Comparison of ENCODE assay signal across 10 mouse cellular contexts in genomic region chr10:62104835-62105576, GRCm38 (mm10). TPM values are rescaled to one million over a fixed set of nuclear protein-coding genes. Genes with fewer than 3 reads are reported as not detected.
DNase-seq lines count a peak whose midpoint lies in the region; ATAC-seq and TF ChIP-seq lines count a peak whose summit lies in the region.
"Had no signal": no experiment of that assay in that cellular context is flagged by ENCODE, and none has a peak within 500 bp of the region (broad histone marks: within the 10 kb centered on the region; RNA-seq: fewer than 3 reads in every experiment).

No protein-coding gene starts in this region.

- ATAC-seq in hindbrain, embryonic 13.5 days (ENCODE audit: low FRiP score) = no peak
- no peak for ATAC-seq in neural tube, embryonic 11.5 days (ENCODE audit: insufficient read depth, low FRiP score, low TSS enrichment)

- WGBS in hindbrain, embryonic 10.5 days = 31% methylated on average over 7 of the region's 7 CpGs
- WGBS in hindbrain, embryonic 13.5 days = 29% methylated on average over 7 of the region's 7 CpGs
- WGBS in cerebellum, adult 2 months = 16% methylated on average over 7 of the region's 7 CpGs
- WGBS in neural tube, embryonic 11.5 days = 31% methylated on average over 7 of the region's 7 CpGs

- DNase-seq in hindbrain, embryonic 10.5 days (ENCODE audit: low spot score) = peak; percentile 66
- DNase-seq in MN1 (ENCODE audit: low spot score) = peak; percentile 69
- peak; percentile 77 to 80 for DNase-seq in cerebellum, adult 2 months
- DNase-seq in gastrocnemius, postnatal 14 days = peak; percentile 42
- peak; percentile 36 to 78 for DNase-seq in left cerebral cortex, adult 9 months (ENCODE audit: low spot score in 2 of 2)
- peak; percentile 75 for DNase-seq in neural tube, embryonic 11.5 days (ENCODE audit: low spot score)
- DNase-seq in thymus, postnatal 0 days (ENCODE audit: low spot score) = peak; percentile 68

- H3K4me2 ChIP-seq in hindbrain, embryonic 13.5 days = no peak overlapping the region
- no peak overlapping the region for H3K4me2 ChIP-seq in neural tube, embryonic 11.5 days (ENCODE audit: low read depth)
- H3K4me2 ChIP-seq: embryonic facial prominence, embryonic 15.5 days had no signal

- H3K36me3 ChIP-seq in hindbrain, embryonic 10.5 days = no peaks in the 10 kb centered on the region
- peaks cover 23% of the 10 kb centered on the region for H3K36me3 ChIP-seq in hindbrain, embryonic 13.5 days
- H3K36me3 ChIP-seq in neural tube, embryonic 11.5 days (ENCODE audit: control insufficient read depth, insufficient read depth, low read length) = no peaks in the 10 kb centered on the region
- H3K36me3 ChIP-seq: embryonic facial prominence, embryonic 15.5 days had no signal

- no peak overlapping the region for H3K4me3 ChIP-seq in hindbrain, embryonic 10.5 days
- H3K4me3 ChIP-seq in hindbrain, embryonic 13.5 days = no peak overlapping the region
- H3K4me3 ChIP-seq in cerebellum, adult 2 months (replicated peaks; ENCODE audit: insufficient read depth, low read depth, low read length) = no peak overlapping the region
- no peak overlapping the region for H3K4me3 ChIP-seq in neural tube, embryonic 11.5 days (ENCODE audit: low read depth, low read length)
- H3K4me3 ChIP-seq: embryonic facial prominence, embryonic 15.5 days; megakaryocyte, embryonic 14.5 days had no signal

- intact Hi-C loops in gastrocnemius, postnatal 14 days (cut with DNase I; ENCODE audit: low total_unique reads) = loop anchor here (5.0 kb wide), 2 partner anchors 137 to 228 kb away; no protein-coding TSS in a partner anchor

- H3K9me3 ChIP-seq in hindbrain, embryonic 10.5 days = no peaks in the 10 kb centered on the region
- H3K9me3 ChIP-seq in hindbrain, embryonic 13.5 days = no peaks in the 10 kb centered on the region
- no peaks in the 10 kb centered on the region for H3K9me3 ChIP-seq in neural tube, embryonic 11.5 days (ENCODE audit: control insufficient read depth, low read length)
- H3K9me3 ChIP-seq: embryonic facial prominence, embryonic 15.5 days; megakaryocyte, embryonic 14.5 days had no signal

- no peak overlapping the region for H3K9ac ChIP-seq in hindbrain, embryonic 13.5 days
- H3K9ac ChIP-seq in neural tube, embryonic 11.5 days (ENCODE audit: low read length) = no peak overlapping the region
- H3K9ac ChIP-seq: embryonic facial prominence, embryonic 15.5 days had no signal

- H3K4me1 ChIP-seq in hindbrain, embryonic 10.5 days (replicated peaks) = peaks cover 36% of the 10 kb centered on the region
- H3K4me1 ChIP-seq in hindbrain, embryonic 13.5 days (replicated peaks) = peaks cover 35% of the 10 kb centered on the region
- peaks cover 22% of the 10 kb centered on the region for H3K4me1 ChIP-seq in cerebellum, adult 2 months (ENCODE audit: control insufficient read depth, insufficient read depth, low read length)
- peaks cover 11% of the 10 kb centered on the region for H3K4me1 ChIP-seq in neural tube, embryonic 11.5 days (ENCODE audit: control insufficient read depth, insufficient read depth, low read length)
- H3K4me1 ChIP-seq: megakaryocyte, embryonic 14.5 days had no signal

- peak; percentile 90 for TF ChIP-seq CTCF in cerebellum, adult 2 months (IDR thresholded peaks at IDR 0.05; ENCODE audit: borderline replicate concordance, insufficient read depth, low read depth, low read length)

- peaks cover 74% of the 10 kb centered on the region for H3K27me3 ChIP-seq in hindbrain, embryonic 10.5 days (ENCODE audit: insufficient read depth, poor library complexity, severe bottlenecking)
- H3K27me3 ChIP-seq in hindbrain, embryonic 13.5 days = peaks cover 61% of the 10 kb centered on the region
- H3K27me3 ChIP-seq in cerebellum, adult 2 months (ENCODE audit: control insufficient read depth, insufficient read depth, low read length) = no peaks in the 10 kb centered on the region
- H3K27me3 ChIP-seq in neural tube, embryonic 11.5 days (ENCODE audit: control insufficient read depth, insufficient read depth, low read length) = peaks cover 14% of the 10 kb centered on the region

- no peak overlapping the region for H3K27ac ChIP-seq in hindbrain, embryonic 10.5 days
- H3K27ac ChIP-seq in hindbrain, embryonic 13.5 days = no peak overlapping the region
- H3K27ac ChIP-seq in cerebellum, adult 2 months (ENCODE audit: insufficient read depth, low read length) = no peak overlapping the region; the same call in 1 of the 2 replicates
- H3K27ac ChIP-seq in neural tube, embryonic 11.5 days (ENCODE audit: low read depth, low read length) = no peak overlapping the region
- H3K27ac ChIP-seq: embryonic facial prominence, embryonic 15.5 days had no signal

- no peak for TF ChIP-seq POLR2A in cerebellum, adult 2 months (IDR thresholded peaks at IDR 0.05; ENCODE audit: borderline replicate concordance, insufficient read depth, low read length)

RNA-seq across cellular contexts. Expression of gene Neurog3, which starts 27.9 kb away (rescaled TPM):
- polyA plus RNA-seq in hindbrain, embryonic 10.5 days (2016; fragmentation: Nextera tagmentation; extraction: Ambion mirVana) = 2.1 and 3.5 TPM in 2 replicates
- polyA plus RNA-seq in hindbrain, embryonic 13.5 days (2015; fragmentation: Nextera tagmentation; extraction: Ambion mirVana) = 0.30 and 0.65 TPM in 2 replicates
- polyA plus RNA-seq in cerebellum, adult 2 months (2012; rRNA removed) = 0.13 and 0.18 TPM in 2 replicates
- total RNA-seq in gastrocnemius, postnatal 14 days (2021) = not detected
- 11.2 and 14.7 TPM in 2 replicates for polyA plus RNA-seq in neural tube, embryonic 11.5 days (2014; fragmentation: Nextera tagmentation; extraction: Ambion mirVana)
- not detected in 2 replicates for polyA plus RNA-seq in thymus, postnatal 0 days (2015; fragmentation: Nextera tagmentation; extraction: Ambion mirVana)
- polyA plus RNA-seq: embryonic facial prominence, embryonic 15.5 days had no signal

RNA-seq across cellular contexts. Expression of gene Fam241b, which starts 38.7 kb away (rescaled TPM):
- 22.7 and 23.0 TPM in 2 replicates for polyA plus RNA-seq in hindbrain, embryonic 10.5 days (2016; fragmentation: Nextera tagmentation; extraction: Ambion mirVana)
- 111 and 113 TPM in 2 replicates for polyA plus RNA-seq in hindbrain, embryonic 13.5 days (2015; fragmentation: Nextera tagmentation; extraction: Ambion mirVana)
- polyA plus RNA-seq in cerebellum, adult 2 months (2012; rRNA removed) = 71.8 and 74.2 TPM in 2 replicates
- total RNA-seq in gastrocnemius, postnatal 14 days (2021) = 1 to 10 TPM in 1 of 2 experiments, under 1 TPM in 1; 0.38 to 1.4 TPM
- polyA plus RNA-seq in neural tube, embryonic 11.5 days (2014; fragmentation: Nextera tagmentation; extraction: Ambion mirVana) = 9.5 and 10.9 TPM in 2 replicates
- 10.5 and 12.6 TPM in 2 replicates for polyA plus RNA-seq in thymus, postnatal 0 days (2015; fragmentation: Nextera tagmentation; extraction: Ambion mirVana)
